Mouse (Mus musculus): Measurements from ENCODE around the gene Tmem53.

Tmem53 gene

DNA sequence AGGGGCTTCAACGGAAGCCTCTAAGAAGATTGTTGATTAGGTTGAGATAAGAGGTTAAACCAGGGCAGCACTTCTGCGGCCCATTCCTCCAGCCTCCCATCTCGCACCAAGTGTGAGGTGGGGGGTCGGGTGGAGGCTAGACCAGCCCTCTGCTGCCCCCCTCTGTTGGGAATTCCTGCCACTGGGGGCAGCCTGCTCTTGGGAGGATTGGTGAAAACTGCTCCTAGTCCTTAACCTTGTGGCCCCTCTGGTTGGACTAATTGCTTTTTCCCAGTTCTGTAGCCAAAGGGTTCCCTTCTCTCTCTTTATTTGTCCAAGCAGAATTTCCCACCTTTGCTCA, 61.3 kb downstream of the Tmem53 start:
- no peak for DNase-seq (ENCODE audit: low read depth, low spot score)

DNA sequence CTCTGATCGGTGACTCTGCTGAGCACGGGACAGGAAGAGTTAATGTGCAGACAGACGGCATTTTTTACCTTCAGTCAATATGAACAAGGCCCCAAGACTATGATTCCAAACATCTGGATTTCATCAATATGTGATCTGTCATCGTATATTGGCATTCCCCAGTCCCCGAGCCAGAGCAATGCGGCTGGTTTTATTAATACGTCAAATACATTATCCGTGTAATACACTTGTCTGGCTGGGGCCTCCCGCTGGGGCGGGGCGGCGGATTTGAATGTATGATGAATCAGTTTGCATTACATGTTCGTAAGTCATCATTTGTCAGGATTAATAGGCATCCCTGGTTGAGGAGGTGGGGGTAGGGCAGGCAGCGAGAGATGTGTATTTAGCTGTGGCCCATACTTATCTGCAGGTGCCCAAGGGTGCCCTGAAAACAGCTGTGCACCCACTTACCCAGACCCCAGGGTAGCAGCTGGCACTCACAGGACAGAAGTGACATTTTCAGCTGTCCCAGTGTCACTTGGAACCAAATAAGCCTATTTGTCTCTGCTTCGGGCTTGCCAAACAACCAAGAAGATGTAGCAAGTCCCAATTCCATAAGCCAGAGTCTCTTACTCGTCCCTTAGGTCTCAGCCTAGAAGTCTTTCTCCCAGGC, 63.2 kb downstream of the Tmem53 start:
- DNase-seq (ENCODE audit: low read depth, low spot score) = peak; percentile 14

DNA sequence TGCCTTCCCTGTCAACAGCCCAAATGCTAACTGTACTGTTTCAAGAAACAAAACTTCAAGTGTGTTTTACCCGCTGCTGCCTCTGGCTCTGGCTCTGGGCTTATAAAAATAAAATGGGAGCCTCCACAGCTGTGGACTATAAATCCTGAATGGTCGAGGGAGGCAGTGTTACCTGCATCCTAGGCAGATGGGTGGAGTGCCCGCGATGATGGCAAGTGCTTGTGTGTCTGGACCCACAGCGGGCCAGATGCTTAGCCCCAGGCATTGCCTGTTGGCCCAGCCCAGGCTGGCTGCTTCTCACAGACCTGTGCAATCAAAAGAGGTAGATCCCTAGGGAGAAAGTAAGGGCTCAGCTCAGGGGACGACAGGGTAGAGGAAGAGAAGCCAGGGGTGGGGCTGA, 65.0 kb downstream of the Tmem53 start:
- no peak for DNase-seq (ENCODE audit: low read depth, low spot score)

DNA sequence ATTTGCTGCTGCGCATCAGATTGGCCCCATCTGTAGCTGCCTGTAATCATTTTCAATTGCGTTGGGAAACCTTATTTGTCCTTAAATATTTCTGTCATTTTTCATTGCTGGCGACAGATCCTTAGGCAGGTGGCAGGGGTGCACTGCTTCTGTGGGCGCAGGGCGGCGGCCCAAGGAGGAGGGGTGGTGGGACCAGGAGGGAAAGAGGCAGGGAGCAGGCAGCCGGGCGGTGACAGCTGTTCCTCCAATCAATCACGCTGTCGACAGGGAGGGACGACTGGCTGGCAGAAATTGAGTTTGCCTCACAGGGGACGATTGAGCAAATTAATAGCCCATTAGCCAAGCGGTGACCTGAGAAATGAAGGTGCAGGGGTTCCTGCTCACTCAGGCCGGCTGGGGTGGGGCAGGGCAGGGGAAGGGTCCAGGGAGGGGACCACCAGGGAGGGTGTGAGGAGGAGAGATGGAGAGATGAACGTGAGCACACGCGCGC, 66.0 kb downstream of the Tmem53 start:
- no peak for DNase-seq (ENCODE audit: low read depth, low spot score)
